Mouse (Mus musculus) lung, postnatal 0 days (tissue): ENCODE results near the gene Acadsb. TPM values are rescaled to one million over a fixed set of nuclear protein-coding genes. Genes with fewer than 3 reads are reported as not detected.

Experiments
- ATAC-seq: fragments of 200-750 bp; cut with Nextera tagmentation; 2 replicates; pipeline ENCODE4 v1.8.0; 2017; ENCODE audit warnings: moderate library complexity
- DNase-seq: peaks from one replicate; pipeline ENCODE4 v3.0.0-alpha.2; 2016; ENCODE audit warnings: low spot score
- H3K27ac ChIP-seq: fragments of 300-500 bp; sonication (generic); 2 replicates; pipeline ENCODE4 v1.5.1; 2014; ENCODE audit warnings: antibody characterized with exemption, mild to moderate bottlenecking, low read length, mixed read lengths
- H3K27me3 ChIP-seq: fragments of 300-500 bp; sonication (generic); replicated peaks from 2 replicates; pipeline ENCODE4 v1.6.1; 2014; ENCODE audit warnings: low read length, mixed read lengths; ENCODE audit not compliant: insufficient read depth
- H3K36me3 ChIP-seq: fragments of 300-500 bp; sonication (generic); 2 replicates; pipeline ENCODE4 v1.6.1; 2014; ENCODE audit warnings: low read length, mixed read lengths; ENCODE audit not compliant: insufficient read depth
- H3K4me1 ChIP-seq: fragments of 300-500 bp; sonication (generic); 2 replicates; pipeline ENCODE4 v1.6.1; 2014; ENCODE audit warnings: antibody characterized with exemption, low read depth, low read length, mixed read lengths; ENCODE audit not compliant: insufficient read depth
- H3K4me2 ChIP-seq: fragments of 300-500 bp; sonication (generic); replicated peaks from 2 replicates; pipeline ENCODE4 v1.6.1; 2014; ENCODE audit warnings: low read depth, mild to moderate bottlenecking, low read length, moderate library complexity, mixed read lengths
- H3K4me3 ChIP-seq: fragments of 300-500 bp; sonication (generic); 2 replicates; pipeline ENCODE4 v1.5.1; 2014; ENCODE audit warnings: low read depth, low read length
- H3K9ac ChIP-seq: fragments of 300-500 bp; sonication (generic); replicated peaks from 2 replicates; pipeline ENCODE4 v1.6.1; 2014; ENCODE audit warnings: low read depth, mild to moderate bottlenecking
- H3K9me3 ChIP-seq: fragments of 300-500 bp; sonication (generic); 2 replicates; pipeline ENCODE4 v1.6.1; 2016; ENCODE audit warnings: low read length, mixed read lengths
- CTCF ChIP-seq: IDR thresholded peaks from 2 replicates; pipeline ENCODE4 v1.5.1; 2016; ENCODE audit warnings: antibody characterized with exemption, mild to moderate bottlenecking
- EP300 ChIP-seq: IDR thresholded peaks from 2 replicates; pipeline ENCODE4 v1.6.1; 2016; ENCODE audit warnings: antibody characterized with exemption, mild to moderate bottlenecking, control low read depth
- WGBS: fragments of 180-500 bp; shearing (Covaris S2); extraction: QIAGEN DNeasy Blood & Tissue Kit; methylation state at CpG from one replicate; pipeline ENCODE4 v1.1.7; 2014; 5-methylcytosine and 5-hydroxymethylcytosine counted together
- polyA plus RNA-seq: library from polyadenylated mRNA; unstranded; fragments of >200 nt; fragmentation: Nextera tagmentation; extraction: Ambion mirVana; gene quantifications from 2 replicates; pipeline ENCODE4 v1.2.1, GENCODE M21; 2015

Acadsb gene
- 99.4 and 129 TPM in 2 replicates for polyA plus RNA-seq

DNA sequence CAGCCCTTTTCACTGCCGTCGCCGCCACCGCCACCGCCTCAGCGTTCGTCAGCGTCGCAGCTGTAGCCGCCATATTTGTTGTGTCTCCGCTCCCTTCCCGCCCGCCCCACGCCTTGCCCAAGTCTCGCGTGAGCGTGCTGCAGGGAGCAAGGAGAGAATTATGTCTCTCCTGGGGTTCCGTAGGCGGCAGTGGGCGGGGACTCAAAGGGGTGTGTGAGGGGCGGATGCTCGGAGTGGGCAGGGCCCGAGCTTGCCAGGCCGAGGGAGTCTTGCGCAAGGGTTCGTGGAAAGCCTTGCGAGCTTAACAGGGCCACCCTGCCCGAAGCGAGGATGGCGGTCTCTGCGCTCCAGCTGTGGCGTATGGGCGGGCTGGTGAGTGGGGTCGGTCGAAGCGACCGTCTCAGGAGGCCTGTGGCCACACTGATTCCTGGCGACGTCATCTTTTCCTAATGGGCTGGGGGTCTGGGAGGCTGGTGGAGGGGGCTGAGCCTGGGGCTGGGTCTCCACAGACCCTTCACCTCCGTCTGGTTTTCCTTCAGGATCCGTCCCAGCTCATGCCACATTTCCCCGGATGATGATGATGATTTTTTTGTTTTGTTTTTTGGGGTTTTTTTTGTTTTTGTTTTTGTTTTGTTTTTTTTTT, at the start of gene Acadsb, which contains the start of gene Ikzf5:
Gene Acadsb, plus strand, starts transcription at position 186 of the 643 bp plus-strand sequence.
Gene Ikzf5, minus strand, starts transcription at position 106 of the 643 bp plus-strand sequence.
- H3K36me3 ChIP-seq, result no peaks in the 10 kb centered on the region
- no peaks in the 10 kb centered on the region for H3K27me3 ChIP-seq
- H3K27ac ChIP-seq, result peak within 1 kb of the TSS; percentile 95
- no peaks in the 10 kb centered on the region for H3K9me3 ChIP-seq
- under 1% methylated on average over 37 of the region's 42 CpGs for WGBS
- peaks cover 14% of the 10 kb centered on the region; the same call in 1 of the 2 replicates for H3K4me1 ChIP-seq
- TF ChIP-seq EP300 (peak; percentile 93), CTCF (no peak)
- H3K9ac ChIP-seq, result peak within 1 kb of the TSS; percentile 97
- peak; percentile 99 for DNase-seq
- H3K4me3 ChIP-seq, result peak within 1 kb of the TSS; percentile 93
- peak; percentile 98 for ATAC-seq
- peak within 1 kb of the TSS; percentile 75 for H3K4me2 ChIP-seq

DNA sequence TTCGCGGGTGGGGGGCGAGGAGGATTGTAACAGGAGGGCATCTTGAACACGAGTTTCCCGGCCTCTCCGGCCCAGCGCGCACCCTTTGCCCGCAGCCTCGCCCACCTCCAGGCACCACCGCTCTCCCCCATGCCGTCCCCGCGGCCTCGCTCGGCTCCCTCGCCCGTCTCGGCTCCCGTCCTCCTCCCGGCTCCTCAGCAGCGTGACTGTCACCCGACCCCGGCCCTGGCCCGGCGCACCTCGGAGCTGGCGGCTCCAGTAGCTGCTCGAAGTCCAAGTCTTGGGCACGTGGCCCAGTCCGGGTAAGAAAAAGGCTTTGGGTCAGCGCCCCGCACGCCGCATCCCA, 48.2 kb upstream of the Acadsb start:
- WGBS, result under 1% methylated on average over 33 of the region's 35 CpGs
- H3K9ac ChIP-seq, result peak overlapping the region; percentile 90
- no peak for TF ChIP-seq EP300
- peak overlapping the region; percentile 78 for H3K4me2 ChIP-seq
- H3K27me3 ChIP-seq, result no peaks in the 10 kb centered on the region
- no peaks in the 10 kb centered on the region for H3K4me1 ChIP-seq
- H3K4me3 ChIP-seq, result peak overlapping the region; percentile 81
- H3K36me3 ChIP-seq, result 0 out of 2 replicates have a peak, but pooled peaks cover 3% of the 10 kb centered on the region
- DNase-seq, result no peak
- peak; percentile 73 for ATAC-seq
- no peaks in the 10 kb centered on the region for H3K9me3 ChIP-seq
- peak overlapping the region; percentile 89 for H3K27ac ChIP-seq

DNA sequence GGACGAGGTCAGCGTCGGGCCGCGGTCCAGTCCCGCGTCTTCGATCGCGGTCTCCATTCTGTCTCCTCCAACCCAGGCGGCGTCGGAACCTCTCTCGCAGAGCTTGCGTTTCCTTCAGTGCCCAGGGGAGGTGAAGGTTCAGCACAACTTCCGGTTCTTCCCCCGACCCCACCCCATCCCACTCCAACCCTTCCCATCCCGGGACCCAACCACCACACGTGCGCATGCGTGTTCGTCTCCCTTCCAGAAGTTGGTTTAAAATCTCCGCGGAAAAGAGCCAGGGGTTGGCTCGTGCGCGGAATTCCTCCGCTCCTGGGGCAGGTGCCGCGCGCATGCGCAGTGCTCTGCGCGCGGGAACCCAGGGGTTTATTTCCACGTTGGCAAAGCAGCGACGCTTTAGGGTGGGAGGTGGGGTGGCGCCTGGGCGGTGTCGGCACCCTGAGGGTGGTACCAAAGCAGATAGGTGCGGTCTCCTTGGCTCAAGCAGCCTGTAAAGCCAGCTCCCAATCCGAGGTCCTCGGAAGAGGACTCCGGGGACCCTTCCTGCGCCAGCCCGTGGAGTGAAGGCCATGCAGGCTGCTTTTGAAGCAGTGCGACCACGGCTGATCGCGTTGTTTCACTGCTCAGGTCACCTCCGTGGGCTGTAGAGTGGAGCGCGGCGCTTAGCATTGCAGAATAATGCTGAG, 47.6 kb upstream of the Acadsb start, which contains the start of gene 2310057M21Rik:
Gene 2310057M21Rik, minus strand, starts transcription at position 145 of the 686 bp plus-strand sequence.
- Histone ChIP-seq H3K27me3 (no peaks in the 10 kb centered on the region), H3K9me3 (no peaks in the 10 kb centered on the region), H3K9ac (peak within 1 kb of the TSS; percentile 90), H3K4me2 (peak within 1 kb of the TSS; percentile 78), H3K27ac (peak within 1 kb of the TSS; percentile 89), H3K4me1 (no peaks in the 10 kb centered on the region), H3K4me3 (peak within 1 kb of the TSS; percentile 81), H3K36me3 (no peaks in the 10 kb centered on the region)
- no peak for TF ChIP-seq EP300
- no peak for TF ChIP-seq CTCF
- under 1% methylated on average over 53 of the region's 55 CpGs for WGBS
- ATAC-seq, result peak; percentile 98
- DNase-seq, result peak; percentile 99

DNA sequence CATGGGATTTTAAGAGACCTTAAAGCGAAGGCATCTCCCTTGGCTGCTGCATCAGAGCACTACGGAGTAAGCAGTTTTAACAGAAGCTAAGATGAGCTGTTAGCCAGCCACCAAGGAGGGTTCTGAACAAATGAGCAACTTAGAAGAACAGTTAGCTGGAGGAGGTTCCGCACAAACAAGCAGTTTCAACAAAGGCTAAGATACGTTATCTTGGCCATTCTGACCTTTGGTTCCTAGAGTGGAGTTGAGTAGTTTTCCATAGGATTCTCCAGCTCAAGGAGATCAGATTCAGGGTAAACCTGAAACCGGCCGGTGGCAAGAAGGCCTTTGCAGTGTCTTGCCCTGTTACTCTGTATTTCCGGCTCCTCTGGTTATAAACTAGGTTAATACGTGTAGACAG, 46.3 kb upstream of the Acadsb start:
- no peak for TF ChIP-seq CTCF
- TF ChIP-seq EP300, result no peak
- no peaks in the 10 kb centered on the region for H3K27me3 ChIP-seq
- H3K4me3 ChIP-seq, result no peak overlapping the region
- no peak for ATAC-seq
- H3K36me3 ChIP-seq, result no peaks in the 10 kb centered on the region
- no peak overlapping the region for H3K4me2 ChIP-seq
- no peaks in the 10 kb centered on the region for H3K9me3 ChIP-seq
- H3K27ac ChIP-seq, result no peak overlapping the region
- no peaks in the 10 kb centered on the region for H3K4me1 ChIP-seq
- no peak overlapping the region for H3K9ac ChIP-seq
- 78% methylated on average over 8 of the region's 8 CpGs for WGBS
- DNase-seq, result no peak

DNA sequence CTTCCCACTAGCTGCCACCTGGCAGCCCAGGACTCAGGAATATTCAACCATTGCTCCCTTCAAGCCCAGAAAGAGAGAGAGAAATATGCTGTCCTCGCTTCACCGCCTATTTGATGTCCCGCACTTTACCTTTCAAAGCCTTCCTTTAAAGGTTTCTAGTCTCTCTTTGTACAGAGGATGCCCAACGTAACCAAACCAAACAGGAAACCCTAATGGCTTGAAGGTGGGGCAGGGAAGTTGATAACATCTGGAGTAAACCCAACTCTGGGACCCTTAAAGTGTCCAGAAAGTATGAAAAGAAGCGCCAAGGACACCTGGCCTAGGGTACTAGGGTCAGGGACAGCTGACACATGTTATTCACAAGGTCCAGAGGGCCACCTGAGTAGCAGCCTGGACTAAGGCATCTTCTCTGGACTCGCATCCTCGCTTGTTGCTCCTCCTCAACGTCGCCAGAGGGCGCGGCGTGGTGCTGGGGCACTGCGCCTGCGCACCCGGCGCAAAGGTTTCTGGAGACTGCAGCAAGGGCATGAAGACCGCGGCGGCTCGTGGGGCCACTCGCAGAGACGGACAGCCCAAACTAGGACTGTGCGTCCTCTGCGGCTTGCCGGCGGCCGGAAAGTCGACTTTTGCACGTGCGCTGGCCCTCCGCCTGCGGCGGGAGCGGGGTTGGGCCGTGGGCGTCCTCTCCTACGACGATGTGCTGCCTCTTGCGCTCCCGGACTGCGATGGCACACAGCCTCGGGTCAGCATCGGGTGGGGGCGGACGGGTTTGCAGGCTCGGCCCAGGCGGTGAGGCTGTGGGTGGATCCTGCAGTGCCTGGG, 39.5 kb upstream of the Acadsb start, which contains the start of gene Pstk:
Gene Pstk, plus strand, starts transcription at position 494 of the 822 bp plus-strand sequence.
- H3K36me3 ChIP-seq, result no peaks in the 10 kb centered on the region
- H3K4me3 ChIP-seq, result peak within 1 kb of the TSS; percentile 63
- TF ChIP-seq EP300 (no peak), CTCF (peak; percentile 90)
- 4% methylated on average over 47 of the region's 47 CpGs for WGBS
- H3K9ac ChIP-seq, result peak within 1 kb of the TSS; percentile 56
- peak; percentile 96 for ATAC-seq
- DNase-seq, result peak; percentile 93
- peak within 1 kb of the TSS; percentile 91 for H3K27ac ChIP-seq
- H3K4me1 ChIP-seq, result 0 out of 2 replicates have a peak, but pooled peaks cover 3% of the 10 kb centered on the region
- no peaks in the 10 kb centered on the region for H3K9me3 ChIP-seq
- H3K4me2 ChIP-seq, result peak within 1 kb of the TSS; percentile 79
- H3K27me3 ChIP-seq, result no peaks in the 10 kb centered on the region
